Mouse (Mus musculus): ENCODE measurements at regions not wholly inside any gene's neighbourhood (a gene's known extent, or its start where the extent isn't known, plus 50 kb on each side); places are given as distances from the start of the nearest gene placed in this dataset.
A peak's percentile ranks its signal among the peaks of the same experiment; 100 is the strongest.

GRCm38 (mm10) chr11:9932360-9933265 lies 740.9 kb downstream of the Abca13 start:
- no peak for ATAC-seq (ENCODE audit: low FRiP score)
- 79% methylated on average over 5 of the region's 5 CpGs for WGBS
- Histone ChIP-seq H3K4me3 (replicated peaks; ENCODE audit: low read length) (no peak overlapping the region), H3K27me3 (ENCODE audit: control insufficient read depth, insufficient read depth, low read length) (no peaks in the 10 kb centered on the region), H3K9ac (no peak overlapping the region), H3K36me3 (replicated peaks; ENCODE audit: control insufficient read depth, insufficient read depth) (no peaks in the 10 kb centered on the region), H3K9me3 (ENCODE audit: control insufficient read depth, low read length) (no peaks in the 10 kb centered on the region), H3K27ac (no peak overlapping the region), H3K4me1 (replicated peaks; ENCODE audit: control insufficient read depth, insufficient read depth, low read length) (no peaks in the 10 kb centered on the region), H3K4me2 (replicated peaks) (no peak overlapping the region)
- DNase-seq (ENCODE audit: low spot score), result no peak

DNA sequence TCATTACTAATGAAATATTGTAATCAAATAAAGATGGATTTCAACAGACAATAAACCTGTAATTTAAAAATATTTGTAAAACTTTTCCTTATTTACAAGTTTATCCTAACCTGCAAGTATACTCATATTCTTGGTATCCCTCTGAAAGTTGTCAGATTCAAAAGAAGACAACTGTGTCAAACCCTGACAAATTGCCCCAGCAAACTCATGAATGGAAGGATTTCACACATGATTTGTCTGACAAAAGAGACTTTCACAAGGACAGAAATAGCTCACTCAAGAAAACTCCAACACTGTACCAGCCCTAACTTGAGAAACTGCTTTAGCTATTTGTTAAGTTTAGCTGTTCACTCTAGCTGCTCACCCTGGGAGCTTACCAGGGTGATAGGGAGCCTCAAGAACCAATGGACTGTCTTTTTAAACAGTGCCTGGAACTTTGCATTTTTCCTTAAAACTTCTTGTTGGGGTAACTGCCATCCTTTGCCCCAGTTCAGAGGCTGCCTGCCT lies 771.0 kb downstream of the Abca13 start:
- DNase-seq (ENCODE audit: low spot score) (peak; percentile 24), ATAC-seq (ENCODE audit: low FRiP score) (no peak)
- Histone ChIP-seq H3K9me3 (ENCODE audit: control insufficient read depth, low read length) (no peaks in the 10 kb centered on the region), H3K27ac (no peak overlapping the region), H3K4me3 (replicated peaks; ENCODE audit: low read length) (no peak overlapping the region), H3K36me3 (replicated peaks; ENCODE audit: control insufficient read depth, insufficient read depth) (no peaks in the 10 kb centered on the region), H3K27me3 (ENCODE audit: control insufficient read depth, insufficient read depth, low read length) (peaks cover 15% of the 10 kb centered on the region; the same call in 1 of the 2 replicates), H3K4me2 (replicated peaks) (no peak overlapping the region), H3K9ac (no peak overlapping the region), H3K4me1 (replicated peaks; ENCODE audit: control insufficient read depth, insufficient read depth, low read length) (no peaks in the 10 kb centered on the region)

- ATAC-seq (ENCODE audit: low FRiP score) (no peak), DNase-seq (ENCODE audit: low spot score) (no peak)
- no peak overlapping the region for H3K27ac ChIP-seq
- H3K4me1 ChIP-seq (replicated peaks; ENCODE audit: control insufficient read depth, insufficient read depth, low read length), result no peaks in the 10 kb centered on the region
- no peak overlapping the region for H3K9ac ChIP-seq
- H3K4me2 ChIP-seq (replicated peaks), result no peak overlapping the region
- no peak overlapping the region for H3K4me3 ChIP-seq (replicated peaks; ENCODE audit: low read length)
- H3K27me3 ChIP-seq (ENCODE audit: control insufficient read depth, insufficient read depth, low read length), result no peaks in the 10 kb centered on the region
- no peaks in the 10 kb centered on the region for H3K9me3 ChIP-seq (ENCODE audit: control insufficient read depth, low read length)
- no peaks in the 10 kb centered on the region for H3K36me3 ChIP-seq (replicated peaks; ENCODE audit: control insufficient read depth, insufficient read depth)
Measured at GRCm38 (mm10) chr11:9982974-9983373, 791.2 kb downstream of the Abca13 start.

DNA sequence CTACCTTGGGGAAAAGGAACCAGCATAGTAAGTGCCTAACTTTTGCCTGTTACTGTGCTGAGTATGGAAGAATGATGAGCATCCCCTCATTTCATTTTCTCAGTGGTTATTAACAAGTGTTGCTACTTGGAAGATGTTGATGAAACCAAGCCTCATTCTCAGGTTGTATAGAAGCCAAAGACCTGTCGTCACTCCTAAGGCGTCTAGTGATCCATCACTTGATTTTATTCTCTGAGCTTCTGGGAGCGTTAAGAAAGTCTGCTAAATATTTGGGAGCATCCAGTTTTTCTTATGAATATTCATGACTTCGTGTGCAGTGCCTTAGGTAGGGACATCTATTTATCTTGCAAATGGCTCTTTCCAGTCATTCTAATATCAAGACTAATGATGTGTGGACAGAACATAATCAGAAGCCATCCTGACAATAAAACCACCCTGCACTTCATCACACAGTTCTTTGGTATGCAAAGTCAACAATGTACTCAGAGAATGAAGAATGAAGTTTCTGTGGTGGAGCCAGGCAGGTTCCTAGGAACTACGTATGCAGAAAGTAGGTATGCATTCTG lies 802.9 kb downstream of the Abca13 start:
- Histone ChIP-seq H3K9ac (no peak overlapping the region), H3K27ac (no peak overlapping the region), H3K36me3 (replicated peaks; ENCODE audit: control insufficient read depth, insufficient read depth) (no peaks in the 10 kb centered on the region), H3K9me3 (ENCODE audit: control insufficient read depth, low read length) (no peaks in the 10 kb centered on the region), H3K4me2 (replicated peaks) (no peak overlapping the region), H3K27me3 (ENCODE audit: control insufficient read depth, insufficient read depth, low read length) (no peaks in the 10 kb centered on the region), H3K4me1 (replicated peaks; ENCODE audit: control insufficient read depth, insufficient read depth, low read length) (no peaks in the 10 kb centered on the region), H3K4me3 (replicated peaks; ENCODE audit: low read length) (no peak overlapping the region)
- DNase-seq (ENCODE audit: low spot score) (no peak), ATAC-seq (ENCODE audit: low FRiP score) (peak; percentile 24; the same call in 1 of the 2 replicates)
- WGBS, result 34% methylated on average over 5 of the region's 5 CpGs

DNA sequence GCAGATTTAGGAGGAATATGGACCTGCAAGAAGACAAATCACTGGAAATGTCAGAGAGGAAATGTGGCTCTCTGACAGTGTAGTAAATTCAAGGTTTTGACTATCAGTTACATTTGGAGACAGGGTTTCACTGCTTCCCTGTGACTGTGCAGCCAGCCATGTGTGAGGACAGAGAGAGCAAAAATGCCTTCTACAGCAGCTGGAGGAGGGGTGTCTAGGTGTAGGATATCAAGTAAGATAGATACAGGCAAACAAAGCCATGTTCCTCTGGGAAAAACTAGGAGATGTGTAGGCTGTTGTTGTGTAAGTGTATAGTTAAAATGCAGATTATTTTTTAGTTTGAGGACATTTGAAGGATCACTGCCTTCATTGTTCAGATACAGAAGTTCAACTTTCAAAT lies 803.6 kb downstream of the Abca13 start:
- Histone ChIP-seq H3K4me1 (replicated peaks; ENCODE audit: control insufficient read depth, insufficient read depth, low read length) (no peaks in the 10 kb centered on the region), H3K36me3 (replicated peaks; ENCODE audit: control insufficient read depth, insufficient read depth) (no peaks in the 10 kb centered on the region), H3K4me3 (replicated peaks; ENCODE audit: low read length) (no peak overlapping the region), H3K9ac (no peak overlapping the region), H3K9me3 (ENCODE audit: control insufficient read depth, low read length) (no peaks in the 10 kb centered on the region), H3K27me3 (ENCODE audit: control insufficient read depth, insufficient read depth, low read length) (no peaks in the 10 kb centered on the region), H3K27ac (no peak overlapping the region), H3K4me2 (replicated peaks) (no peak overlapping the region)
- DNase-seq (ENCODE audit: low spot score) (no peak), ATAC-seq (ENCODE audit: low FRiP score) (no peak)

DNA sequence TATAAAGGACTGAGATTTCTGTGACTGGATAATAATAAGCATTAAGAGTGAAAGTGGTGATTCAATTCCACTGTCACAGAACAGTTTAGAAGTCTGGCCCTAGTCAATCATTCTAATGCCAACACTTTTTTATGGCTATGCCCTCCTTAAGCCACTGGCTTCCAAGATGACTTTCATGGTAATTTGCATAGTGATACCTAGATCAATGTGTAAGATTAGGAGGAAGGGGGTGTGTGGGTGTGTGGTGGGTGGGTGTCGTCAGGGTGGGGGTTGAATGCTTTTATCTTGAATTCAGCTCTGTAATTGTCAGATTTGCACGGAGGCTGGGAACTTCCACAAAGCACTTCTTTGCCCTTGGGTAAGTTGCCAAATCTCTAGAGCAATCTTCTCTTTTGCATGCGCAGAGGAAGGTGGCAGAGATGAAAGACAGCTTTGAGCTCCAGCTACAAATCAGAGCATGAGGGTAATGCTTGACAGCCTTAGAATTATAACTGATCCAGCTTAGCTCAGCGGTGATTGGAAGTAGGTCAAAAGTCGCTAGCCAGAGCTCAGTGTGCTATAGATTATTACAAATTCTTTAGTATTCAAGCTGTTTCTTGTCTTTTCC lies 805.9 kb downstream of the Abca13 start:
- ATAC-seq (ENCODE audit: low FRiP score) (no peak), DNase-seq (ENCODE audit: low spot score) (no peak)
- no peak overlapping the region for H3K4me2 ChIP-seq (replicated peaks)
- H3K36me3 ChIP-seq (replicated peaks; ENCODE audit: control insufficient read depth, insufficient read depth), result no peaks in the 10 kb centered on the region
- WGBS, result 40% methylated on average over 5 of the region's 5 CpGs
- no peaks in the 10 kb centered on the region for H3K4me1 ChIP-seq (replicated peaks; ENCODE audit: control insufficient read depth, insufficient read depth, low read length)
- no peak overlapping the region for H3K4me3 ChIP-seq (replicated peaks; ENCODE audit: low read length)
- H3K9me3 ChIP-seq (ENCODE audit: control insufficient read depth, low read length), result no peaks in the 10 kb centered on the region
- no peak overlapping the region for H3K9ac ChIP-seq
- H3K27ac ChIP-seq, result no peak overlapping the region
- H3K27me3 ChIP-seq (ENCODE audit: control insufficient read depth, insufficient read depth, low read length), result no peaks in the 10 kb centered on the region

DNA sequence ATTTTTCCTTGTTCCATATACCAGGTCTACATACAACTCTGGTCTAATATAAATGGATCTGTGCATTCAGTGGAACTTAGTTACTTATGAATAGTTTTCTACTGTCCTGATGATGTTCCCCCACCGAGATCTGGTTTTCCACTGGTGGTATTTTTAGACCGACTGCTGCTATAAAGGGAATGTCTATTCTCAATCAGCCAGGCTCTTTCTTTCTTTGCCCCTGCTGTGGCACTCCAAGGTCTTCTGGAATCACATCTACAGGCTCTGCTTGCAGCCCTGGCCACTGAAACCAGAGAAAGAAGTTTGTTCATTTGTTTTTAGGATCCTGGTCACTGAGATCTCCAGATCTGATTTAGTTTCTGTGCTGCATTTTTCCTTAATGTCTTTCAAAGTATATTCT lies 810.4 kb downstream of the Abca13 start:
- Histone ChIP-seq H3K9ac (no peak overlapping the region), H3K4me2 (replicated peaks) (no peak overlapping the region), H3K27me3 (ENCODE audit: control insufficient read depth, insufficient read depth, low read length) (no peaks in the 10 kb centered on the region), H3K36me3 (replicated peaks; ENCODE audit: control insufficient read depth, insufficient read depth) (no peaks in the 10 kb centered on the region), H3K4me3 (replicated peaks; ENCODE audit: low read length) (no peak overlapping the region), H3K27ac (no peak overlapping the region), H3K9me3 (ENCODE audit: control insufficient read depth, low read length) (no peaks in the 10 kb centered on the region), H3K4me1 (replicated peaks; ENCODE audit: control insufficient read depth, insufficient read depth, low read length) (no peaks in the 10 kb centered on the region)
- DNase-seq (ENCODE audit: low spot score) (no peak), ATAC-seq (ENCODE audit: low FRiP score) (no peak)
- WGBS, result 45% methylated on average over 2 of the region's 2 CpGs

DNA sequence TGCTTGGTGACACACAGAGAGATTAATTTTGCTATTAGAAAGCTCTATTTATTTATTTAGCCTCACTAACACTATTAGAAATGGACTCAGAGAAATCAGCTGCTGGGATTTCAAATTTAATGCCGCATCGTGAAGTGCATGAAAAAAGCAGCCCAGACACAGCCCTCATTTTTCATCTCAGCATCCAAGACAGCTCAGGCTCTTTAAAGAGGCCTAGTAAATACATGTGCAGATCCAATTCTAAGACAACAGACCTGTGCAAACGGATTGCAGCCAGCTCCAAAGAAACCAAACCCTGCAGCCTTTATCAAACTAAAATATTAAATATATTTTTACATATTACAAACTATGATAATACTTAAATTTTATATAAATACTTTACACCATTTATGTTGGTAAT lies 815.1 kb downstream of the Abca13 start:
- Histone ChIP-seq H3K36me3 (replicated peaks; ENCODE audit: control insufficient read depth, insufficient read depth) (no peaks in the 10 kb centered on the region), H3K9ac (no peak overlapping the region), H3K9me3 (ENCODE audit: control insufficient read depth, low read length) (no peaks in the 10 kb centered on the region), H3K27me3 (ENCODE audit: control insufficient read depth, insufficient read depth, low read length) (no peaks in the 10 kb centered on the region), H3K4me2 (replicated peaks) (no peak overlapping the region), H3K27ac (no peak overlapping the region), H3K4me3 (replicated peaks; ENCODE audit: low read length) (no peak overlapping the region), H3K4me1 (replicated peaks; ENCODE audit: control insufficient read depth, insufficient read depth, low read length) (no peaks in the 10 kb centered on the region)
- ATAC-seq (ENCODE audit: low FRiP score), result peak; percentile 70
- 58% methylated on average over 3 of the region's 3 CpGs for WGBS
- DNase-seq (ENCODE audit: low spot score), result no peak

DNA sequence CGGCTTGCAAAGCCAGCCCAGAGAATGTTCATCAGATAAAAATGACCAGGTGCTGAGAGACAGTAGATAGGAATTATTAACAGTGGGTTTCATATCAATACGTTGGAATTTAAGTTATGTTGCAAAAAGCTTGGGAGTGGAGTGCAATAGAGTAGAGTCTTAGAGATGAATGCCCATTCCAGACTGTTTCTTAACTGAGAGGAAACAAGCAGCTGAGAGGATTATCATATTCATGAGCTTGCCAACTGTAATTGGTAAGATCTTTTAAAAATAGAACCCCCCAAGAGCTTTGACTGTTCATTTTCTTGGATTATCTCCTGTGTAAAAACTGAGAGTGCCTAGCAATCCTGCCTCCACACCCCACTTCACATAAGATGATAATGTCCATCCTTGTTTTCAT lies 854.9 kb downstream of the Abca13 start:
- Histone ChIP-seq H3K27ac (no peak overlapping the region), H3K4me1 (replicated peaks; ENCODE audit: control insufficient read depth, insufficient read depth, low read length) (no peaks in the 10 kb centered on the region), H3K4me3 (replicated peaks; ENCODE audit: low read length) (no peak overlapping the region), H3K4me2 (replicated peaks) (no peak overlapping the region), H3K36me3 (replicated peaks; ENCODE audit: control insufficient read depth, insufficient read depth) (no peaks in the 10 kb centered on the region), H3K9me3 (ENCODE audit: control insufficient read depth, low read length) (no peaks in the 10 kb centered on the region), H3K9ac (no peak overlapping the region), H3K27me3 (ENCODE audit: control insufficient read depth, insufficient read depth, low read length) (no peaks in the 10 kb centered on the region)
- ATAC-seq (ENCODE audit: low FRiP score) (no peak), DNase-seq (ENCODE audit: low spot score) (no peak)
- WGBS, result 54% methylated on average over 2 of the region's 2 CpGs

Measured in hindbrain, embryonic 14.5 days (tissue).